Mouse (Mus musculus): ENCODE measurements around the gene Gm20517.

DNA sequence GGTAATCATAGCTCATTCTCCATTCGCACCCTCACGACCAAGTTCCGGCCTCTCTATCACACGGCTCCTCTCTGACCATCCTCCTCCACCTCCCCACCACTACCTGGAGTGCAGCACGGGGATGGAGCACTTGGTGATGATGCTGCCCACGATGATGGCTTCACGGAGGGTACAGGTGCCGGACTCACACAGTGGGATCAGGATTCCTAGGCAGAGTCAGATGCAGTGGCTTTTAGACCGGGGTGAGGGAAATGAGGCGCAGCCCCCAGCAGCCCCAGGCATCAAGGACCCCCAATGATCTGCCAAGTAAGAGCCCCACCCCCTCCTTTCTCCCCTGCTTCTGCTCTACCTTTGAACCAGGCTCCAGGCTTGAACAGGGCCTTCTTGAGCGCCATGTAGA lies 9.1 kb upstream of the Gm20517 start:
- TF ChIP-seq SRF (IDR thresholded peaks at IDR 0.05; ENCODE audit: control insufficient read depth, insufficient read length, low read depth), result no peak
- no peak for TF ChIP-seq USF1 (IDR thresholded peaks at IDR 0.05; ENCODE audit: low read depth)
- no peak for TF ChIP-seq POLR2A (IDR thresholded peaks at IDR 0.05; ENCODE audit: insufficient read length, low read depth)
- TF ChIP-seq MYOD1 (IDR thresholded peaks at IDR 0.05; ENCODE audit: control insufficient read depth in 1 of 3, insufficient read length in 2 of 3, low read depth in 2 of 3), result no peak
